Mouse (Mus musculus) cerebellum, postnatal 4 days (tissue): ENCODE measurements around the gene Adcy7.

Experiments
- DNase-seq, 2 experiments: peaks; one replicate each; pipeline ENCODE4 v3.0.0; 2022; ENCODE audit warnings: low spot score in 2 of 2, mixed read lengths in 1 of 2

The Adcy7 gene

GRCm38 (mm10) chr8:88273051-88273430, 838 bp downstream of the Adcy7 start:
- no peak for DNase-seq

- no peak for DNase-seq
These were observed 1.9 kb downstream of the Adcy7 start for GRCm38 (mm10) chr8:88274090-88274489.

GRCm38 (mm10) chr8:88279220-88279619, 7.0 kb downstream of the Adcy7 start:
- no peak for DNase-seq

GRCm38 (mm10) chr8:88279670-88280069, 7.5 kb downstream of the Adcy7 start:
- DNase-seq: no peak

- DNase-seq: no peak
These were observed 8.7 kb downstream of the Adcy7 start for GRCm38 (mm10) chr8:88280904-88281303.

- DNase-seq: no peak
These were observed 10.5 kb downstream of the Adcy7 start for GRCm38 (mm10) chr8:88282684-88283083.

GRCm38 (mm10) chr8:88283243-88284115, 11.3 kb downstream of the Adcy7 start:
- DNase-seq: no peak

GRCm38 (mm10) chr8:88284738-88285137, 12.5 kb downstream of the Adcy7 start:
- no peak for DNase-seq

GRCm38 (mm10) chr8:88285469-88286356, 13.5 kb downstream of the Adcy7 start:
- DNase-seq: no peak

GRCm38 (mm10) chr8:88286421-88286960, 14.3 kb downstream of the Adcy7 start:
- DNase-seq: no peak

GRCm38 (mm10) chr8:88288622-88289242, 16.5 kb downstream of the Adcy7 start:
- DNase-seq: no peak

GRCm38 (mm10) chr8:88289901-88290300, 17.7 kb downstream of the Adcy7 start:
- no peak for DNase-seq

- DNase-seq: no peak
These were observed 18.4 kb downstream of the Adcy7 start for GRCm38 (mm10) chr8:88290326-88291304.

GRCm38 (mm10) chr8:88291305-88291690, 19.1 kb downstream of the Adcy7 start:
- no peak for DNase-seq

- DNase-seq: no peak
These were observed 20.7 kb downstream of the Adcy7 start for GRCm38 (mm10) chr8:88292926-88293325.

GRCm38 (mm10) chr8:88293590-88294356, 21.6 kb downstream of the Adcy7 start:
- DNase-seq: no peak

GRCm38 (mm10) chr8:88294977-88295376, 22.8 kb downstream of the Adcy7 start:
- no peak for DNase-seq

GRCm38 (mm10) chr8:88297976-88298732, 26.0 kb downstream of the Adcy7 start:
- no peak for DNase-seq

- DNase-seq: no peak
These were observed 26.5 kb downstream of the Adcy7 start for GRCm38 (mm10) chr8:88298733-88299103.
